Mouse (Mus musculus): Measurements from ENCODE around the gene Sept9.
A peak's percentile ranks its signal among the peaks of the same experiment; 100 is the strongest.

Gene Sept9

DNA sequence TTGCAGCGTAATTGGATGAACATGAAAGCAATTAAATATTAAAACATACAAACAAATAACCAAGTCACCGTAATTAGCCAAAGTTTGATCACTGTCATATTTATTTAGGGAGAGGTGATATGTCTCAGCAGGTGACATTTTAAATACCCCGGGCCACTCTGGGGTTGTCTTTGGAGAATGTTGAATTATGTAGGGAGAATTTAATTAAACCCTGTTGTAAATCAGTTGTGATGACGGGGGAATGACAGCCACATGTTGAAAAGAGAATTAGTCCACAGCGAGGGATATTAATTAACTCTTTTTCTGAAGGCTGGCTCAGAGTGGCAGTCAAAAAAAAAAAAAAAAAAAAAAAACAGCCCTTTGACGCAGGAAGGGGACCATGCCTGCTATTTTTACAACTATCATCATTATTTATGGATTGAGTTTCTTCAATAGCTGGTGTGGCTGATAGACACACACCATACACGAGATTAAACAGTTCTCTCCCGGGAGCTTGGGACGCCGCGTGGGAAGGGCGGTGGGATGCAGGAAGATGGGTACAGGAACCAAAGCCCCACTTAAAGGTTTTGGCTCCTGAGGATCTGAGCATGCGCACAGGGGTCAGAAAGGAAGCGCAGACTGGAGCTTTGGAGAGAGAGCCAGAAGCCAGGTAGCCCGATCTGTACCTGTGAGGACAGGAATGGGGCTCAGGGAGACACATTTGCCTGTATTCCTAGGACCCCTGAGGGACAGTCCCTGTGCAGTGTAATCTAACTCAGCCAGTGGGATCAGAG, 186.1 kb downstream of the Sept9 start:
- DNase-seq = no peak

DNA sequence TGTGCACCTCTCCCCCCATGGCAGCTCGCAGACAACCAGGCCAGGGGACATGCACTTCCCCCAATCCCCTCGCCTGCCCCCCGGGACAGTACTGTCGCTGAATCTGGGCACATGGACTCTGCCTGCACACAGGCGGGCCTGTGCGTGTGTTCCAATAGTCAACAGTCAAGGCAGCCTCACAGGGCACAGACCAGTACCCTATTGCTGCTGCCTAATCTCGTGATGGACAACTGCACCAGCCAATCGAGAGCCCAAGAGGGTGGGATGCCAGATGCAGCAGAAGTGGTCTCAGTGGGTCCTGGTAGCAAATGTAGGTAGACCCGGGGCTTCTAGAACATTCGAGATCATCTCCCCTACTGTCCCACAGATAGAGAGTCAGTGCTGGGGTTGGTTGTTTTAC, 187.8 kb downstream of the Sept9 start:
- DNase-seq = no peak

DNA sequence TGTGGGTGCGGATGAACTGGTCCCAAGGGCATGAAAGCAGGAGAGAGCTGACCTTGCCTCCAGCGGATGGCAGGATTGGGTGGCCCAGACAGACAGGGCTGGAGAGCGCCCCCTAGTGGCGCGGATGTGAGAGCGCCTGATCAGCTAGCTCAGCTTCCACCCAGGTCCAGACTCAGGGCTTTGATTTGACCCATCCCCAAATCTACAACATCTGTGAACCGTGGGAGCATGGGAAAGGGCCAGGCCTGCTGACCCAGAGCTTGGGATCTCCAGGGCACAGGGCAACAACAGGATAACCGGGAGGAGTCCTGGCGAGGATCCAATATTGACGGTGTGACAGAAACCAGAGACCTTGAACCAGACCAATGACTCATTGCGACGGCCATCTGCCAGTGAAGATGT, 190.5 kb downstream of the Sept9 start:
- peak; percentile 61 for DNase-seq

DNA sequence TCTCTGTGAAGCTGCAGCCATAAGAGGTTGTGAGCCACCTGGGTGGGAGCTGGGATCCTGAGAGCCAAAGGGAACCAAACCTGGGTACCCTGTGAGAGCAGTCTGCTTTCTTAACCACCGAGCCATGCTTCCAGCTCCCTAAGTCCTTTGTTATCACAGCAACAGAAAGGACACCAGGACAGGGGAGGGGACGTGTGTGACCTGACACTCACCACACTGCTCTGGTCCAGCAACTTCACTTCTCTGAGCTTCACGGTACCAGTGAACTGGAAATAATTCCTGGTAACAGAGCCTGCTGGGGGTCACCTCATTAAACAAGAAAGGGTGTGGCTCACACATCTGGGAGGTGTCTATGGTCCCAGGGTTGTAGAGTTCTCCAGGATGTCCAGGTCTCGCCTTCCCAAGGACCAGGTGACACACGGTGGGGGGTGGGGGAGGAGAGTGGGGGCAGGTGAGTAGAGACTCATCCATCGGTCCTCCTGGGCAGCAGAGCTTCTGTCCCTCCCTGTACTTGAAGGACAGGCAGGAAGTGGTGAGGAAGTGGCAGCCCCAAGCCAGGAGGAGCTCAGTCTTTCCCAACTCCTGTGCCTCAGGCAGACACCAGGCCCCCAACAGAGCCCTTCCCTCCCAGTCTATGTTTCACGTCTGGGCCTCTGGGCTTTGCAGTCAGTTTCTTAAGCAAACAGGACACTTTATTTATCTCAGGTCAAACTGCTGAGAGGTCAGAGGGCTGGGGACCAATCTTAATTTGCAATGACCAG, 191.5 kb downstream of the Sept9 start:
- no peak for DNase-seq

DNA sequence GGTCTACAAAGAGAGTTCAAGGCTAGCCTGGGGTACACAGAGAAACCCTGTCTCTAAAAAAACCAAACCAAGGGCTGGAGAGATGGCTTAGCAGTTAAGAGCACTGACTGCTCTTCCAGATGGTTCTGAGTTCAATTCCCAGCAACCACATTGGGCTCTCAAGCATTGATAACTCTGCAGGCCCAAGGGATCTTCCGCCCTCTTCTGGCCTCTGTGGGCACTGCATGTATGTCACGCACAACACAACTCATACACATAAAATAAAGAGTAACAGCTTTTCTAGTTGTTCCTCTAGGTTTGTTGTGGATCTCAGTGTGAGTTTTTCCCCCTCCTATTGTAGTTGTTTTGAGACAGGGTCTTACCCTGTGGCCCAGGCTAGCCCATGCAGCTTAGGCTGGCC, 192.8 kb downstream of the Sept9 start:
- DNase-seq = peak; percentile 29

DNA sequence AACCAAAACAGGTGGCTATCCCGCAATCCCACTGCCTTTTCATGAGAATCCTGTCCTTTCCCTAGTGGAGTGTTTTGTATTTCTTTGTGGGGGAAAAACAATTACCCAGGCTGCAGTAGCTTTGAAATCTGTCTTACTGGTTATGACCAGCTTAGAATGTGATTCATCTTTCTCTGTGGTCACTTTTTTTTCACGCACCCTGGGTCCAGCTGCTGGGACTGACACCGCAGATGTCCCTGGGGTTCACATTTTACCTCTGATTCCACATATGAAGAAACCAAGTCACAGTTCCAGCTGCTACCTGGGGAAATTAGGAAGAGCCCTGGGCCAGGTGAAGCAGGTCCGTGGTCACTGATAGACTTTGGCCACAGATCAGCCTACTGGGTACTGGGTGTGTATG, 194.3 kb downstream of the Sept9 start:
- no peak for DNase-seq

DNA sequence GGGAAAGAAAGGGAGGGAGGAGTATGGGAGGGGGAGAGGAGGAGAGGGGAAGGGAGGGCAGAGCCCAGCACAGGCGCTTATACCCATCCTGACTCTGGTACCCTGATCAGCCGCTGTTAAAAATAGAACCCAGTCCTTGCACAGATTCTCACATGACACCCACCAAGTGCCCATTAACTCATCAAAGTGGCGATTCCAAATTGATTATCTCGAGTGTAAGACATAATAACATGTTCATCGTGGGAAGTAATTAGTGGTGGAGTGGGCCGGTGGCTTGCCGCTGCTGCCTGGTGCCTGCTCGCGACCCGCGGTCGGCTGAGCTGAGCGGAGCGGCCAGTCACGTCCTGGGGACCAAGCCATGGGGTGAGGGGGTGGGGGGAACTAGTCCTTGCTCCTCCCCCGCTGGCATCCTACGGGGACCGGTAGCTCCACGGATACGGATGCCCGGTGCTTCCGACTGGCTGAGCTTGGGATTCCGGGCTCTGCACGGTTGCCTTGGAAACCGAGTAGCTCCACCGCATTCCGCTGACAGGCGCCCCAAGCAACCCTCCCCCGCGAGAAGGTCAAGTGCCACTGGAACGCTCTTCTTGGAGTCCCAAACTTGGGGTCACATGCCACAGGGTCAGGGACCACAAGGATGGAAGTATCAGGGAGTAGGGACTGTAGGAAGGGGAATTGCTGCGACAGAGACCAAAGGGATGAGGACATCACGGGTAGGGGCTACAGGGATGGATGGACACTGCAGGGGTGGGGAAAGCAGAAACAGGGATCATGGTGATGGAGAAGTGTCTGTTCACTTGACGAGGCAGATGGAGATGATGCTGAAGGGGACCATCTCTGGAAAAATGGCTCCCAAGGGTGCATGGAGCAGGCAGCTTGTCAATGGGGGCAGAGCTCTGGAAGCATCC, 195.0 kb downstream of the Sept9 start:
- DNase-seq = no peak

DNA sequence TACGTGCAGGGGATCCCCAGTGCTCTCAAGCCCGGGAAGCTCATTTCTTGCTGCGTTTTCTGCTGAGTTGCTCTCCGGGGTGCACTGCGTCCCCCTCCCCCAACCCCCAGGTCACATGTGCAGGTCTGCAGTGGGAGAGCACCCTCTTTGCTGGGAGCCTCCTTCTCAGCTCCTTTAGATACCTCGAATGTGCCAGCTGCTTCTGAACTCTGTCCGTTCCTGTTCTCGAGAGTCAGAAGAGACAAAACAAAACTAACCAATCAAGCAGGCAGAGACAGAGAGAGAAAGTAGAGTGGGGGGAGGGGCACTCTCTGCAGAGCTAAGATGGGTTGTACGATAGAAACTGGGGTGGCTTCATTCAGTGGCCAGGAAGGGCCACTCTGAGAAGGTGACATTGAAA, 195.8 kb downstream of the Sept9 start:
- no peak for DNase-seq

DNA sequence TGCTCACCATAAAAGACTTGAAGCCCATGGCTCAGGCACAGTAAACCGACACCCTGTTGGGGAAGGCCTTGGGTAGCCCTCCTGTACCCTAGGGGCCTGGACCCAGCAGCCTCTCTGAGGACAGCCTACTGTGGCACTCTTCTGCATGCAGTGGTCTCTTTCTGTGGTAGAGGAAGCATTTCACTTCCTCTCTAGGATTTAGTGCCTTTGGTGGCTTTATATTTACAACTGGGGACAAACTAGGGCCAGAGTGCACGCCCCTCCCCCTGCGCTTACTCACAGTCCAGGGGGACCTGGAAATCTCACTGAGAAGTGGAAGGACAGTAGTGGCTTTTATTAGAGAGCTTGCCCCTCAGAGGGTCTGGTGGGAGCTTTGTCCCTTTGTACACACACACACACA, 197.5 kb downstream of the Sept9 start:
- no peak for DNase-seq

DNA sequence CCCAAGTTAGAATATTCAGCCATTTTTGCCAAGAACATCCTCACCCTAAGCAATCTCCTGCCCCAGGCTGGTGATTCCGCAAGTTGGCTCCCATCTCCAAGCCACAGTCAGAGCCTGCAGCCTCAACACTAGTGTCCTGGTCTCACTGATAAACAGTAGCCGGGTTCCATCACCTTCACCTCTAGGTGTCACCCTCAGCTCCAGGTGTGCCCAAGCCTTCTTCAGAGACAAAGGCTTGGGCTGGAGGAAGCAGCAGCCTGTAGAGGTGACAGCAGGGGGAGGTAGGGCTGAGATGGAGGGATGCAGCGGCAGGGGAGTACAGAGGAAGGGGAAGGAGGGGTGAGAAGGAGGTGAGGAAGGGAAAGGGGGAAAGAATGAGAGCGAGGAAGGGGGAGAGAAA, 198.3 kb downstream of the Sept9 start:
- DNase-seq = peak; percentile 14

DNA sequence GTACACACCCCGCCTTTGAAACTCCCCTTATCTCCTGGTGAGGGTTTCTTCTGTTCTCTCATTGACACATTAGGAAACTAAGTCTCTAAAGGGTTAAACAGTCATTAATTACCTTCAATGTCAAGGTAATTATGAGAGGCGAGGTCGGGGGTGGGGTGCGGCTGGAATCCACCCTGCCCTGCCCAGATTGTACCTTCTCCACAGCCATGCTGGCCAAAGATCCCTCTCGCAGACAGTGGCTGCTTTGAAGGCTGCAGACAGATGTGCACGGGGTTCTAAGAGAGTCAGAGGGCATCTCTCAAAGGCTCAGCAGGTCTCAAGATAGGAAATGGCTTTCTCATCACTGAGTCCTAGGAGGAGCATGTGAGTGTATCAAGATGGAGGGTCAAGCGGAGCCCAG, 198.7 kb downstream of the Sept9 start:
- no peak for DNase-seq

DNA sequence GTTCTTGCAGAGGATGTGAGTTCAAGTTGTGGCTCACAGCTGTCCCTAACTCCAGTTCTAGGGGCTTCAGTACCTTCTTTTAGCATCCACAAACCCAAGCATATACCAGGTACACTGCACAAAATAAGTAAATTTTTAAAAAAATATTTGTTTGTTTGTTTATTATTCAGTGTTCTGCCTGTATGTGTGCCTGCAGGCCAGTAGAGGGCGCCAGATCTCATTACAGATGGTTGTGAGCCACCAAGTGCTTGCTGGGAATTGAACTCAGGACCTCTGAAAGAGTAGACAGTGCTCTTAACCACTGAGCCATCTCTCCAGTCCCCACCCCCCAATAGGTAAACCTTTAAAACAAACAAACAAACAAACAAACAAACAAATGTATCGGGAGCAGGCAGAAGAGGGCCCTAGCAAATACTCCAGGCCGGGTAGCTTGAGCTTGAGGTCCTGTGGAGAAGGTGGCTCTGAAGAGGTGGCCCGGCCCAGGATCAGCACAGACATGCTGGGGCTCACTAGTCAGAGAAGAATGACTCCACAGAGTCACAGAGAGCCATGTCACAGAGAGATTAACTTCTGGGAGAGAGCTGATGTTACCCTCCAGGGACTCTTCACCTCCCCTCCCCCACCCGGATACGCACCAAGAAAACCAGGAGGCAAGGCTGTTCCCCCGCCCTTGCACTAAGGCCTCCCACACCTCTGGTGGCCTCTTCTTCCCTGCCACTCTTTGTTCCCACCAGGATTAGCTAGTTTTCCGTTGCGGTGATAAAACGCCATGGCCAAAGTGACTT, 202.3 kb downstream of the Sept9 start:
- no peak for DNase-seq

DNA sequence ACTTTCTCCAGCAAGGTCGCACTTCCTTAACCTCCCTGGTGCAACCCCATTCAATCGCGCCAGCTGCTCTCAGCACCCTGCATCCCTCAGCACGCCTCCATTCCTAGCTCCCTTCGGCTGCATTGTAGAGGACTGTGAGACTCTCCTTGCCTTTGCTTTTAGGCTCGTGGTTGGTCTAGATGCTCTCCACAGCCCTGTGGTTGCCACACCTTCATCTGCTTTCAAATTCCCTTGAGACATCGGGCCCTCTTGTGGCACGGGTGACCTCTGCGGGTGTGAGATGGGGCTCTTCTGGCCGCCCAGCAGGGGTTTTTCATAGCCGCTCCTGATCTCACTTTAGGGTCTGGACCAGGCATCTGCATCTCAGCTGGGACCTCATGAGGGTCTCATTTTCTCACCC, 203.1 kb downstream of the Sept9 start:
- no peak for DNase-seq

DNA sequence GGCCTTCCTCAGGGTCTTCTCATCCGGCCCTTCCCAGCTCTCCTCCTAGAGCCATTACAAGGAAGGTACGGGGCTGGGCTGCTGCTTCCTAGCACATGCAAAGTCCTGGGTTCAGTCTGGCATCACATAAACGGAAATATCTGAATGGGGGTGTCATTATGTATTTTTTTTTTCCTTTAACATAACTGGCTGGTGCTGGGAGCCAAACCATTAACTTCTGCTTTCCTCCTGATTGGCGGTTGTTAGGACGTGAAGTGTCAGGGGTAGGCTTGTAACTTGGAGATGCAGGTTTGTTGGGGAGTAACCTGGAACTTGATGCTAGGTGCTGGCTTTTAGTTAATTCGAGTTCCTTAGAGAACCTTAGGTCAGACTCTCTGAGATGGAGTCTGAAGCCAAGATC, 203.6 kb downstream of the Sept9 start:
- no peak for DNase-seq

DNA sequence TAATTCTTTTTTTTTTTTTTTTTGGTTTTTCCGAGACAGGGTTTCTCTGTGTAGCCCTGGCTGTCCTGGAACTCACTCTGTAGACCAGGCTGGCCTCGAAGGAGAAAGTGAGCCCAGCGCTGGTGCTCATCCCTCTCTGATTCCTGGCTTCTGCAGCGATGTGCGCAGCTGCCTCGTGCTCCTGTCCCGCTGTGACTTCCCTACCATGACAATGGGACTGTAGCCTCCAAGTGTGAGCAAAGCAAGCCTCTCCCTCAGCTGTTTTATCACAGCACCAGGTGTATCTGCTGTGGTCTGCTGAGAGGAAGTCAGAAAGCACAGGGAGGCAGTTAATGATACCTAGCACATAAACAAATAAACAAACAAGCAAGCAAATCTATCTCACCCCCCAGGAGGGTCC, 204.3 kb downstream of the Sept9 start:
- no peak for DNase-seq

DNA sequence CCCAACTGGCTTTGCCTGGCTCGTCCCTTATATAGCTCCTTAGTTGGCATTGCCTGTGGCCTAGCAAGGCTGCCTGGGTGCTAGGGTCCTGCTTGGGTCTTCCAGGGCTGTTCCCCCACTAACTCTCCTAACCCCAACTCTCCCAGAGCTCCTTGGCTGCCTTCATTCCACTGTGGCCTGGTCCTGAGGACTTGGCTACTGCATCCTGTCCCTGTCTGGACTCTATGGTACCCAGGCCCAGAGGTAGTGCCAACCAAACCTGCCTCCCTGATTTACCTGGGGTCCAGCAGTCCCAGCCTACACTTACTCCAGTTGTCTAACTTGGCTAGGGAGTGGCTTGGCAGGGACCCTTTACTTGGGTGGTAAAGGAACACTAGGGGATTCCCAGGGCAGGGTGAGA, 207.2 kb downstream of the Sept9 start:
- no peak for DNase-seq

DNA sequence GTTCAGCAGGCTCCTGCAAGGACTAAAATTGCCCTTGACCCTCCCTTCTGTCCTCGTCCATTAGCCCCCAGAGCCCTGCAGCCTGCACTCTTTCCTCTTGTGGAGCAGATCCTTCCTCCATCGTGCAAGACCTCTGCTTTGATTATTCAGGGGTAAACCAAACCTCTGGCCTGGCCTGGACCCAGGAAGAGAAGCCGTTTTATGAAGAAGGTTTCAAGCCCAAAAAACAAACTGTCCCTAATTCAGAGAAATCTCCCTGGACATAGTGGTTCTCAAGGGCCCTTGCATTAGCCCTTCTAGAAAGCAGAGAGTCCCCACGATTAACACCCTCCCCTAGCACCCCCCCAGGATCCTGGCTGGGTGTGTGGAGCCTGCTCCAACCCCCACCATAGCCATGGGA, 207.7 kb downstream of the Sept9 start:
- no peak for DNase-seq

DNA sequence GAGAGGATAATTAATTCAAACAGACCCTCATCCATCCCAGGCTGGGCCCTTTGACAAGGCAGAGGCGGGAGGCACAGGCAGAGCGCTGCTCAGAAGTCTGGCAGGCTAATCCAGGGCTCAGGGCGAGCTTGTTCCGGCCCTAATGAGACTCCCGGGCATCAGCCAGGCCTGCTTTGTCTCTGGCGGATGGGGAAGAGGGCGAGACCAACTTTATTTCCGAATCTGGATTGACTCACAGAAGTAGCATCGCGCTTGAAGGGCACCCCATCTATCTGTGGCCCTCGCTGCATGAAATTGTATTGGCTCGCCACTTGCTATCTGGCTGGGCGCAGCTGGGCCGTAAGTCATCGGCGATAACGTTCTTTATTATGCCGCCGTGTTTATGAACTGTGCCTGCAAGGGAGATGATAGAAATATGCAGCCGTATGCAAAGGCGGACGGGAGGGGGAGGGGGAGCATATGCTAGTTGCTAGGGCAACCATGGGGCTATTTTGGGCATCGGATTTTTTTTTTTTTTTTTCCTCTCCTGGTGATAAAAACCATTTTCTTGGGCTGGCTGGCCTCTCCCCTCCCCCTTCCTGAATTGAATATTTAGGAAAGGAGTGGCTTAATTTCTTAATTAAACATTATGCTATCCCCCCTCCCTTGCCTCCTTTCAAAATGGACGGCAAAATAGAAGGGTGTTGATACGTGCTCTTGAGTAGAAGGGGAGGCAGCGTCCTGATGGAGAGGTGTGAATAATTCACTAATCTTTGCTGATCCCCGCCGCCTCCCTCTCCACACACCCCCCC, 208.4 kb downstream of the Sept9 start:
- DNase-seq = peak; percentile 52

DNA sequence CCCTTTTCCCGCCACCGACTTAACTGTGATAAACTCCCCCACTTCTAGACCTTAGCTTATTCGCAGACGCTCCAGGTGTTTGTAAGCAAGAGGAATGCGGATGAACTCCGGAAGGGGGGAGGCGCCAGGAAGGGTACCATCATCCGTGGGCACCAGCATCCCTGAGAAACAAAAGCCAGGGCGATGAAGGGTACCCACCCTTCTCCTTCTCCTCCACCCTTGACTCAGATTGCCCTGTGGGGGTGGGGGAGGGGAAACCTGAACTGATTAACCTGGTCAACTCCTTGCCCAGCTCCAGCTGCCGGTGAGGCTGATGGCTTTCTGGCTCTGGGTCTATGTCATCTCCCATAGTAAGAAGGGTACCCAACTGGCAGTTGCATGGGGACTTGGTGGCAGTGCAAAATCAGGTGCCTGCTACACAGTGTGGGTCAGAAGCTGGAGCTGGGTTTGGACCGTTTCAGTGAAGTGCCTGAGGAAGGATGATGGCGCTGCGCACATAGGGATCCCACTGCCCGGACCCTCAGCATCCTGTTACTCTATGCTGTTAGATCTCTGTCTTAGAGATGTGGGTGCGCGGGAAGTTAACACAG, 209.1 kb downstream of the Sept9 start:
- no peak for DNase-seq

DNA sequence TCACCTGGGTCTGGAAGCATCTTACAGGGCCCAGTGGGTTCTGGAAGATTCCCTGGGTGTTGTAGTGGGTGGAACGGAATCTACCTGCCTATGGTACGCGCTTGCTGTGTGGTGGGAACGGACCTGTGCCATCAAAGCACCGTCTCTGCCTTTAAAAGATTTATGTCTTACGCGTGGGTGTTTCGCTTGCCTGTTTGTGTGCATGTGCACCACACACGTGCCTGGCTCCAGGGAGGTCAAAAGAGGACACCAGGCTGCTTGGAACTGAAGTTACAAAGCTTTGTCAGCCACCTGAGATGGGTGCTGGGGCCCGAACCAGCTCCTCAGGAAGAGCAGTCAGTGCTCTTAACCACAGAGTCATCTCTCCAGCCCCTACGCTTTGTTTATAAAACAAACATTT, 209.9 kb downstream of the Sept9 start:
- DNase-seq = no peak

DNA sequence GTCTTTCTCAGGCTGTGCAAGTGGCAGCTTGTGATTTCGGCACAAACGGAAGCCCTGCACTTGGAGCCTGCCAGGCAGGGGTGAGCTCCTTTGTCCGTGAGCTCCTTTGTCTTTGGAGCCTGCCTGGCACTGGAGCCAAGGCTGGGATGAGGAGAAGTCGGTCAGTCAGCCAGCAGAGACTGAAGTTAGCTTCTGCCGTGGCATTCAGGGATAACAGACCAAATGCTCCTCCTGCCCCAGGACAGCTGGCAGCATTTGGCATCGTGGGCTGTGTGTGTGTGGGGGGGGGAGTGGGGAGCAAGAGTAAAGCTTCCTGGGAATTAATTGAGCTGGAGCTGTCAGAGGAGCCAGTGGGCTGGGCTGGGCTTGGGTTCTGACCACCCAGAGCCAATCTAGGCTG, 210.6 kb downstream of the Sept9 start:
- no peak for DNase-seq

DNA sequence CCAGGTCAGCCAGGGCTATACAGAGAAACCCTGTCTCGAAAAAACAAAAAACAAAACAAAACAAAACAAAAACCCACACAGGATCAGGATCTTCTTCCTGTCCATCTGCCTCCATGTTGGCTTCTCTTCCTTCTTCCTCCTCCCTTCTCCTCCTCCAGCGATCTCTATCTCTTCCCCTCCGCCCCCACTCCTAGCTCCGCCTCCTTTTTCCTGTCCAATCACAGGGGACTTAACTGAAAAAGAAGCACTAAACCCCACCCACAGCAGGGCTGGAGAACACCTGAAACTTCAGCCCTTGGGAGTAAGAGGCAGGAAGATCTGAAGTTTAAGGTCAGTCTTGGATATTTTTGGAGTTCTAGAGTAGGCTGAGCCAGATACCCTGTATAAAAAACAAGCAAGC, 212.2 kb downstream of the Sept9 start:
- DNase-seq = no peak

Measured in lung, postnatal 14 days (tissue).